Mouse (Mus musculus): ENCODE measurements at regions not wholly inside any gene's neighbourhood (a gene's known extent, or its start where the extent isn't known, plus 50 kb on each side); places are given as distances from the start of the nearest gene placed in this dataset.

DNA sequence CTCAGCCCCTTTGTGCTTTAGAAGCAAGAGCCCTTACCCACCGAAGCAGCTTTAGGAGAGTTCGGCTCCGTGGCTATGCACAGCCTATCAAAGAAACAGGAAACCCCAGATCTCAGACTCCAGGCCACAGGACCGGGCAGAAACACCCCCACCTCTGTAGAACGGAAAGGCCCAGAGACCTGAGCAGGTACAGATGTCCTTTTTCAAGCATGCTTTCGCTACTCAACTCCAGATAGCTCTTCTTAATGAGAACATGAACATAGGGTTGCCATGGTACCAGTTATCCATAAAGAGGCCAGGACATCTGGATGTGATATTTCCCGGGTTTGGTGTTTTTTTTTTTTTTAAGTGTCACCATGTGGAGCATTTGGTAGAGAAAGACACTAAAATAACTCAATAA, 107.4 kb downstream of the Cdc5l start:
- no peaks in the 10 kb centered on the region for H3K4me1 ChIP-seq (ENCODE audit: control insufficient read depth, insufficient read depth, low read length)
- H3K27ac ChIP-seq (ENCODE audit: low read depth, low read length): no peak overlapping the region
- 74% methylated on average over 7 of the region's 7 CpGs for WGBS
- H3K4me3 ChIP-seq (ENCODE audit: low read length): no peak overlapping the region
- H3K36me3 ChIP-seq (ENCODE audit: control insufficient read depth, insufficient read depth, low read length): no peaks in the 10 kb centered on the region
- H3K27me3 ChIP-seq (ENCODE audit: control insufficient read depth, insufficient read depth, low read length): no peaks in the 10 kb centered on the region; the same call in none of the 2 replicates
- H3K9me3 ChIP-seq (ENCODE audit: control insufficient read depth, low read length): no peaks in the 10 kb centered on the region
- no peak overlapping the region for H3K9ac ChIP-seq (ENCODE audit: low read depth, low read length)
- ATAC-seq (ENCODE audit: low FRiP score, low TSS enrichment): no peak
- no peak overlapping the region for H3K4me2 ChIP-seq (replicated peaks; ENCODE audit: low read depth, low read length)

DNA sequence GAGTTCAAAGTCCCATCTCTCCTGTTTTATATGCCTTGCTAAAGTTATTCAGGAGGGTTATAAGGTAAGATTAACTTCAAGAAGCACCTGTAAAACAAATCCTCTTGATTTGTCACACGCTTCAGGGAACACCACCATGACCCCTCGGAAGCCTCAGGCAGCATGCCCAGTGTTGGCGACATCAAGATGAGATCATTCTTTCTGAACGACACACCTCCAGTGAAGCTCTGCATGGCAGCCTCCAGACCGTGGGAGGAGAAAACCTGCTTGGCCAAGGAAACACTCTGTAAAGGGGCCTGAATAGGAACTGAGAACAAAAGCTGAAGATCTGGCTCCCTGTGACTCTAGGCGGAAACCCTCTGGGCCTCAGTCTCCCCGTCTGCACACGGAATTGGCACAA, 110.7 kb downstream of the Cdc5l start:
- H3K27me3 ChIP-seq (ENCODE audit: control insufficient read depth, insufficient read depth, low read length): no peaks in the 10 kb centered on the region; the same call in none of the 2 replicates

DNA sequence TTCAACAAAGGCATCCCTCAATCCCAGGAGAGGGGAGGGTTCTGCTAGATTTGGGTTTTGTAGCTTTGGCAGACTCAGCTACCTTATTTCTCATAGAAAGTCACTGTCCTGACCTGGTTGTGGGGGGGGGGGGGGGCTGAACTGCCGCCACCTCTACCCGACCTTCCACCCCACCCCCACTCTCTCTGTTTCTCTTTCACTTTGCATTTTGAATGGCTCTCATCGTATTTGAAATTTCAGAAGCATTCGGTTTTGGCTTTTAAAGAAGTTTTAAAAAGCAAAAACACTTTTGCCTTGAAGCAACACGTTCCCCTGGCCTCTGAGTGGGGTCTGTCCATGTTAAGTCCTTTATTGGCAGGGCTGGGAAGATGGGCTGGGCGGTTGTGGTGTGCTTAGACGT, 113.5 kb downstream of the Cdc5l start:
- no peaks in the 10 kb centered on the region for H3K9me3 ChIP-seq (ENCODE audit: control insufficient read depth, low read length)

More for the DNA sequence above, 110.7 kb downstream of the Cdc5l start:
- no peak for ATAC-seq (ENCODE audit: low FRiP score, low TSS enrichment)
- no peaks in the 10 kb centered on the region for H3K36me3 ChIP-seq (ENCODE audit: control insufficient read depth, insufficient read depth, low read length)
- H3K27ac ChIP-seq (ENCODE audit: low read depth, low read length): no peak overlapping the region
- H3K4me3 ChIP-seq (ENCODE audit: low read length): no peak overlapping the region
- H3K9ac ChIP-seq (ENCODE audit: low read depth, low read length): no peak overlapping the region
- WGBS: 54% methylated on average over 8 of the region's 8 CpGs
- no peaks in the 10 kb centered on the region for H3K9me3 ChIP-seq (ENCODE audit: control insufficient read depth, low read length)
- H3K4me1 ChIP-seq (ENCODE audit: control insufficient read depth, insufficient read depth, low read length): peaks cover 13% of the 10 kb centered on the region; the same call in 1 of the 2 replicates
- no peak overlapping the region for H3K4me2 ChIP-seq (replicated peaks; ENCODE audit: low read depth, low read length)

DNA sequence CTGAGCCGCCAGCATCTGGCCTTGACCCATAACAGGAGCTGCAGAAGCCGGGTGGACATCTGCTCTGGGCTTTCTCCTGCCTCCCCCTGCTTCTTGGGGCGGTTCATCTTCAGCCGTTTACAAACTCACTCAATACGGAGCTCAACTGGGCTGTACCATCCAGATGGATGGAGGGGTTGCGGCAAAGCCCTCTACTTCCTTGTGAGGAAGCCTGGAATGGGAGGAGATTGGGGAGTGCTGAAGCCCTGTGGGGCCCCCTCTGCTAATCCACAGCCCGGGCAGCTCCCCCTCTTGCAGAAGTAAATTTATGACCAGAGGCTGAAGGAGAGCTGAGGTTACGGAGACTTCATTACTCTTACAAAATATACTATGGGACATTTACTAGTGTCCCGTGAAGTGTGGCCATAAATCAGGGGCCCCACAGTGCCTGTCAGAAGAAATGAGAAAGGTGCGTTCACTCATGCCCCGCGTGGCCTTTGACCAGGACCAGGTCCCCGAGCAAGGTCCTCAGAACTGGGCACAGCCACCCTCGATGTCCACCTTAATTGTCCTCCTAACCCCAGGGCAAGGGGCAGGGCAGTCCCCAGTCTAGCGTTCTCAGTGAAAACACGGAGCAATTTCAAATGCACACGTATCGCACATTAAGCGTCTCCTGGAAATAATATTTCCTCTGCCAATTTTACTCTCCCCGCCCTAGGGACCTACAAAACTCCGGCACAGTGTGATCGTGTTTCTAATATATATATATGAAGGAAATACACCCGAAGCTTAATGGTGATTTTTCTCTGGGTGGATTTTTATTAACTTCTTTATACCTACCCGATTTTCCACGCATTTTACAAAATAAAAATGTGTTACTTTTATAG, 115.1 kb downstream of the Cdc5l start:
- no peak overlapping the region for H3K9ac ChIP-seq (ENCODE audit: low read depth, low read length)
- no peaks in the 10 kb centered on the region; the same call in none of the 2 replicates for H3K27me3 ChIP-seq (ENCODE audit: control insufficient read depth, insufficient read depth, low read length)

More for the DNA sequence above, 113.5 kb downstream of the Cdc5l start:
- WGBS: 63% methylated on average over 7 of the region's 7 CpGs
- H3K4me1 ChIP-seq (ENCODE audit: control insufficient read depth, insufficient read depth, low read length): peaks cover 18% of the 10 kb centered on the region; the same call in 1 of the 2 replicates
- H3K27me3 ChIP-seq (ENCODE audit: control insufficient read depth, insufficient read depth, low read length): no peaks in the 10 kb centered on the region; the same call in none of the 2 replicates
- H3K36me3 ChIP-seq (ENCODE audit: control insufficient read depth, insufficient read depth, low read length): no peaks in the 10 kb centered on the region
- H3K4me3 ChIP-seq (ENCODE audit: low read length): no peak overlapping the region
- H3K9ac ChIP-seq (ENCODE audit: low read depth, low read length): no peak overlapping the region
- ATAC-seq (ENCODE audit: low FRiP score, low TSS enrichment): no peak
- H3K27ac ChIP-seq (ENCODE audit: low read depth, low read length): no peak overlapping the region
- no peak overlapping the region for H3K4me2 ChIP-seq (replicated peaks; ENCODE audit: low read depth, low read length)

DNA sequence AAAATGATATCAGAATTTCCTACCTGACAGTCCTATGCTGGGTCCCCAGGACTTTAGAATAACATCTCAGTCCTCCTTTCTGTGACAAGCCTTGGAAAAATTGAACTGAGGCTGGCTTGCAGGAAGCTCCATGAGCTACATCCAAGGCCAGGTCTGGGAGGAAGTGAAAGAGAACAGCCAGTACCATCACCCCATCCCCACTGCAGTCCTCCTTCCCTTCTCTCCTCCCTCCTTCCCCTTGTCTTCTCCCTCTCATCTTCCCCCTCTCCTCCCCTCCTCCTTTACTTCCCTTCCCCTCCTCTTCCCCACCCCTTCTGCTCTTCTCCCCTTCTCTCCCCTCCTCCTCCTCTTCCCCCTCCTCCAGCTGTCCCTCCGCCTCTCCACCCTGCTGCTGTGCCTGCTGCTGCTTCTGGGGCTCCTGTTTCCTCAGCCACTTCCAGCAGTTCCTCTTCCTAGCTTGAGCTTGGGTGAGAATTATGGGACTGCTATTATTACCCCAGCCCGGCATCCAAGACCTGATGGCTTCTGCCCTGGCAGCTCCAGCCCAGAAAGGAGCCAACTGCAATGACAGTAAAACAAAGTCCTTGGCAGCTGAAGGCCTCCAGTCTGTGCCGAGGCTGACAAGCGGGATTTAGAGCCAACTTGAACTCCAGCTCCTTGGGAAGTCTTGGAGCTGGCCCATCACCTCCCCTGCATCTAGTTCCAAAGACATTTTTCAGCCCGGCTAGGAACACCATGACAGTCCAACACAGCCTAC, 120.8 kb downstream of the Cdc5l start:
- Histone ChIP-seq H3K27me3 (ENCODE audit: control insufficient read depth, insufficient read depth, low read length) (no peaks in the 10 kb centered on the region), H3K27ac (ENCODE audit: low read depth, low read length) (no peak overlapping the region)
- WGBS: 30% methylated on average over 5 of the region's 5 CpGs

More for the DNA sequence above, 115.1 kb downstream of the Cdc5l start:
- Histone ChIP-seq H3K4me1 (ENCODE audit: control insufficient read depth, insufficient read depth, low read length) (peaks cover 18% of the 10 kb centered on the region; the same call in 1 of the 2 replicates), H3K27ac (ENCODE audit: low read depth, low read length) (no peak overlapping the region), H3K4me2 (replicated peaks; ENCODE audit: low read depth, low read length) (peak overlapping the region; percentile 34), H3K36me3 (ENCODE audit: control insufficient read depth, insufficient read depth, low read length) (no peaks in the 10 kb centered on the region), H3K9me3 (ENCODE audit: control insufficient read depth, low read length) (peaks cover 3% of the 10 kb centered on the region; the same call in 1 of the 2 replicates), H3K4me3 (ENCODE audit: low read length) (0 out of 2 replicates have a peak overlapping the region, but pooled peaks have one; percentile 4)
- ATAC-seq (ENCODE audit: low FRiP score, low TSS enrichment): peak; percentile 86
- 15% methylated on average over 25 of the region's 25 CpGs for WGBS

DNA sequence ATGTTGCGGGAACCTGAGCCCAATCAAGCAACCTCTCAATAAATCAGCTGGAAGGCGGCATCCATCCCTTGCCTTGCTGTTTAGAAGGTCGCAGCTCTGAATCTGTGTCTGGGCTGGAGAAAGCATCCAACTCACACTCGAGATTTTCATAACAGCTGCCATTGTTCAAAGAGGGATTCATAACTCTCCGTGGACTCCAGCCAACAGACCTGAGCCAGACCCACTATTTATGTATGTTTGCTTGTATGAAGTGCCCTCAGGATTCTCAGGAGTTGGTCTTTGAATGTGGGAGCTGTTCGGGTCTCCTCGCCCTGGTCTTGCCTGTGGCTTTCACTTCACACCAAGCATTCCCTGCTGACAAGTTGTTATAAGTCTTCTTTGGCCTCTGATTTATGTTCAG, 127.0 kb downstream of the Cdc5l start:
- Histone ChIP-seq H3K9me3 (ENCODE audit: control insufficient read depth, low read length) (peaks cover 5% of the 10 kb centered on the region), H3K4me2 (replicated peaks; ENCODE audit: low read depth, low read length) (no peak overlapping the region), H3K9ac (ENCODE audit: low read depth, low read length) (no peak overlapping the region), H3K4me1 (ENCODE audit: control insufficient read depth, insufficient read depth, low read length) (no peaks in the 10 kb centered on the region), H3K36me3 (ENCODE audit: control insufficient read depth, insufficient read depth, low read length) (no peaks in the 10 kb centered on the region), H3K27me3 (ENCODE audit: control insufficient read depth, insufficient read depth, low read length) (0 out of 2 replicates have a peak, but pooled peaks cover 3% of the 10 kb centered on the region), H3K27ac (ENCODE audit: low read depth, low read length) (no peak overlapping the region), H3K4me3 (ENCODE audit: low read length) (no peak overlapping the region)
- no peak for ATAC-seq (ENCODE audit: low FRiP score, low TSS enrichment)
- 54% methylated on average over 7 of the region's 7 CpGs for WGBS

More for the DNA sequence above, 120.8 kb downstream of the Cdc5l start:
- Histone ChIP-seq H3K9me3 (ENCODE audit: control insufficient read depth, low read length) (peaks cover 8% of the 10 kb centered on the region), H3K4me2 (replicated peaks; ENCODE audit: low read depth, low read length) (no peak overlapping the region), H3K4me1 (ENCODE audit: control insufficient read depth, insufficient read depth, low read length) (peaks cover 3% of the 10 kb centered on the region; the same call in 1 of the 2 replicates), H3K9ac (ENCODE audit: low read depth, low read length) (no peak overlapping the region), H3K36me3 (ENCODE audit: control insufficient read depth, insufficient read depth, low read length) (no peaks in the 10 kb centered on the region), H3K4me3 (ENCODE audit: low read length) (no peak overlapping the region)
- ATAC-seq (ENCODE audit: low FRiP score, low TSS enrichment): peak; percentile 65; the same call in 1 of the 2 replicates

DNA sequence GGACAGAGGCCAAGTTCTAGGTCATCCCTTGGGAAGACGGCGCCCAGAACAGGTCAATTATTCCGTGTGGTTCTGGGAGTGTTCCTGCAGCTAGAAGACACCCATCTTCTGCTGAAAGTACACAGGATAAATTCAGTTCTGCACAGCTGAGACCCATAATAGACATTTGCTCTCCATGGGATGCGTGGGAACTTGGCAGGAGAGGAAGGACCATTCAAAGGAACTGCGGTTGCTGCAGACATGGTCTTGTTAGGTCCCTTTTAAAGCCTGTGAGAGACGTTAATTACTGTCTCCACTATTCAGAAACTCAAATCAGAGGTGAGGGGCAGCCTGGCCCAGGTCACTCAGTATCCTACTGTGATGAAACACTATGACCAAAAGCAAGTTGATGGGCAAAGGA, 130.4 kb downstream of the Cdc5l start:
- Histone ChIP-seq H3K36me3 (ENCODE audit: control insufficient read depth, insufficient read depth, low read length) (no peaks in the 10 kb centered on the region), H3K4me2 (replicated peaks; ENCODE audit: low read depth, low read length) (no peak overlapping the region), H3K27ac (ENCODE audit: low read depth, low read length) (no peak overlapping the region), H3K27me3 (ENCODE audit: control insufficient read depth, insufficient read depth, low read length) (0 out of 2 replicates have a peak, but pooled peaks cover 3% of the 10 kb centered on the region), H3K4me1 (ENCODE audit: control insufficient read depth, insufficient read depth, low read length) (no peaks in the 10 kb centered on the region), H3K9ac (ENCODE audit: low read depth, low read length) (no peak overlapping the region), H3K4me3 (ENCODE audit: low read length) (no peak overlapping the region), H3K9me3 (ENCODE audit: control insufficient read depth, low read length) (no peaks in the 10 kb centered on the region)
- WGBS: 83% methylated on average over 6 of the region's 6 CpGs
- no peak for ATAC-seq (ENCODE audit: low FRiP score, low TSS enrichment)

DNA sequence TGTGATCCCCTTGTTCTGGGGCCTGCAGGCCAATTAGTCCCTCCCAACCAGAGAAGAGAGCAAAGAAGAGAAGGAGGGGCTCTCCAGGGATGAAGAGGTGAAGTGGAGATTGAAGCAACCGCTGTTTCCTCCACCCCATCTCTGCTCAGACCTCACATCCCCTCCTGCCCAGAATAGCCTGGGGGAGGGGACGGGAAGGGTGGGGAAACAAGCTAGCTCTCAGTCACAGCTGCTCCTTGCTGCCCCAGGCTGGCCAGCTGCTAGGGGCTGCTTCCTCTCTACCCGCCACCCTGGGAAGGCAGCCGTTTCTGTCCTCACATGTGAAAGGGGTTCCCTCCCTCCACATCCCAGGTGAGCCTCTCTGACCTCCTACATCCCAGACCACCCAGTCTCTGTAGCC, 135.2 kb downstream of the Cdc5l start:
- ATAC-seq (ENCODE audit: low FRiP score, low TSS enrichment): 0 out of 2 replicates have a peak, but pooled peaks have one; percentile 39
- H3K36me3 ChIP-seq (ENCODE audit: control insufficient read depth, insufficient read depth, low read length): no peaks in the 10 kb centered on the region
- H3K27ac ChIP-seq (ENCODE audit: low read depth, low read length): no peak overlapping the region
- 7% methylated on average over 4 of the region's 4 CpGs for whole genome bisulfite sequencing
- no peak overlapping the region for H3K9ac ChIP-seq (ENCODE audit: low read depth, low read length)
- H3K27me3 ChIP-seq (ENCODE audit: control insufficient read depth, insufficient read depth, low read length): 0 out of 2 replicates have a peak, but pooled peaks cover 3% of the 10 kb centered on the region
- no peak overlapping the region for H3K4me3 ChIP-seq (ENCODE audit: low read length)
- H3K4me2 ChIP-seq (replicated peaks; ENCODE audit: low read depth, low read length): no peak overlapping the region
- H3K4me1 ChIP-seq (ENCODE audit: control insufficient read depth, insufficient read depth, low read length): no peaks in the 10 kb centered on the region
- no peaks in the 10 kb centered on the region for H3K9me3 ChIP-seq (ENCODE audit: control insufficient read depth, low read length)

Measured in kidney, embryonic 14.5 days (tissue).